Mouse (Mus musculus) spleen, postnatal 10 days (tissue): ENCODE results near the gene Ap1s2.

Experiments used
- DNase-seq, 2 experiments: peaks; one replicate each; pipeline ENCODE4 v3.0.0; 2021 to 2022; ENCODE audit warnings: low spot score in 2 of 2

Ap1s2 gene

GRCm38 (mm10) chrX:163908337-163909250 is at the start of gene Ap1s2:
Gene Ap1s2 (plus strand): TSS chrX:163909017.
- DNase-seq, result peak; percentile 82 to 94

- DNase-seq, result no peak
Observed at GRCm38 (mm10) chrX:163867711-163868379, 41.0 kb upstream of the Ap1s2 start.

GRCm38 (mm10) chrX:163868659-163869278 is 40.0 kb upstream of the Ap1s2 start:
- DNase-seq, result no peak

- no peak for DNase-seq
Observed at GRCm38 (mm10) chrX:163875932-163876331, 32.9 kb upstream of the Ap1s2 start.

- DNase-seq, result no peak
Observed at GRCm38 (mm10) chrX:163876636-163877035, 32.2 kb upstream of the Ap1s2 start.

GRCm38 (mm10) chrX:163879039-163879438 is 29.8 kb upstream of the Ap1s2 start:
- no peak for DNase-seq

- DNase-seq, result no peak
Observed at GRCm38 (mm10) chrX:163879461-163879860, 29.4 kb upstream of the Ap1s2 start.

- no peak for DNase-seq
Observed at GRCm38 (mm10) chrX:163885539-163885981, 23.3 kb upstream of the Ap1s2 start.

- DNase-seq, result no peak
Observed at GRCm38 (mm10) chrX:163897354-163897753, 11.5 kb upstream of the Ap1s2 start.

GRCm38 (mm10) chrX:163899431-163900020 is 9.3 kb upstream of the Ap1s2 start:
- no peak for DNase-seq

GRCm38 (mm10) chrX:163906861-163907260 is 2.0 kb upstream of the Ap1s2 start:
- DNase-seq, result no peak

- no peak for DNase-seq
Observed at GRCm38 (mm10) chrX:163908003-163908336, 847 bp upstream of the Ap1s2 start.

GRCm38 (mm10) chrX:163909381-163909780 is 564 bp downstream of the Ap1s2 start:
- DNase-seq, result peak in 1 of 2 experiments; percentile 54

GRCm38 (mm10) chrX:163912791-163913190 is 4.0 kb downstream of the Ap1s2 start:
- DNase-seq, result peak in 1 of 2 experiments; percentile 48

- no peak for DNase-seq
Observed at GRCm38 (mm10) chrX:163929550-163929949, 20.7 kb downstream of the Ap1s2 start.

GRCm38 (mm10) chrX:163934731-163935130 is 25.9 kb downstream of the Ap1s2 start:
- DNase-seq, result no peak

- DNase-seq, result no peak
Observed at GRCm38 (mm10) chrX:163938587-163938986, 29.8 kb downstream of the Ap1s2 start.

- no peak for DNase-seq
Observed at GRCm38 (mm10) chrX:163944381-163944780, 35.6 kb downstream of the Ap1s2 start.

- no peak for DNase-seq
Observed at GRCm38 (mm10) chrX:163951618-163952017, 42.8 kb downstream of the Ap1s2 start.

- DNase-seq, result no peak
Observed at GRCm38 (mm10) chrX:163957381-163957780, 48.6 kb downstream of the Ap1s2 start.

- peak; percentile 44 to 81 for DNase-seq
Observed at GRCm38 (mm10) chrX:163957803-163958466, 49.1 kb downstream of the Ap1s2 start.
